Mouse (Mus musculus) kidney, embryonic 16.5 days (tissue): ENCODE measurements at regions not wholly inside any gene's neighbourhood (a gene's known extent, or its start where the extent isn't known, plus 50 kb on each side); places are given as distances from the start of the nearest gene placed in this dataset.

Experiments used
- ATAC-seq: fragments of 200-750 bp; cut with Nextera tagmentation; 2 replicates; pipeline ENCODE4 v1.8.0; 2017; ENCODE audit warnings: moderate TSS enrichment; ENCODE audit not compliant: low FRiP score, low TSS enrichment
- H3K27ac ChIP-seq: fragments of 300-500 bp; sonication (generic); 2 replicates; pipeline ENCODE4 v1.5.1; 2014; ENCODE audit warnings: low read length
- H3K27me3 ChIP-seq: fragments of 300-500 bp; sonication (generic); 2 replicates; pipeline ENCODE4 v1.6.1; 2014; ENCODE audit warnings: low read length, control low read depth, mixed read lengths; ENCODE audit not compliant: insufficient read depth
- H3K36me3 ChIP-seq: fragments of 300-500 bp; sonication (generic); 2 replicates; pipeline ENCODE4 v1.6.1; 2014; ENCODE audit warnings: low read length, control low read depth, mixed read lengths; ENCODE audit not compliant: insufficient read depth
- H3K4me1 ChIP-seq: fragments of 300-500 bp; sonication (generic); 2 replicates; pipeline ENCODE4 v1.6.1; 2014; ENCODE audit warnings: low read length, control low read depth, mixed read lengths; ENCODE audit not compliant: insufficient read depth
- H3K4me2 ChIP-seq: fragments of 300-500 bp; sonication (generic); replicated peaks from 2 replicates; pipeline ENCODE4 v1.6.1; 2014; ENCODE audit warnings: low read depth, low read length
- H3K4me3 ChIP-seq: fragments of 300-500 bp; sonication (generic); 2 replicates; pipeline ENCODE4 v1.5.1; 2014; ENCODE audit warnings: mild to moderate bottlenecking, low read length
- H3K9ac ChIP-seq: fragments of 300-500 bp; sonication (generic); replicated peaks from 2 replicates; pipeline ENCODE4 v1.6.1; 2014; ENCODE audit warnings: low read length
- H3K9me3 ChIP-seq: fragments of 300-500 bp; sonication (generic); 2 replicates; pipeline ENCODE4 v1.6.1; 2016; ENCODE audit warnings: low read length, control low read depth
- WGBS: fragments of 180-500 bp; shearing (Covaris S2); extraction: QIAGEN DNeasy Blood & Tissue Kit; methylation state at CpG from one replicate; pipeline ENCODE4 v1.1.7; 2014; 5-methylcytosine and 5-hydroxymethylcytosine counted together

GRCm38 (mm10) chr17:88116321-88116720 lies 51.2 kb upstream of the Fbxo11 start:
- peaks cover 7% of the 10 kb centered on the region for H3K4me1 ChIP-seq
- H3K4me3 ChIP-seq: no peak overlapping the region
- no peaks in the 10 kb centered on the region for H3K9me3 ChIP-seq
- H3K4me2 ChIP-seq: no peak overlapping the region
- H3K36me3 ChIP-seq: no peaks in the 10 kb centered on the region
- H3K27ac ChIP-seq: no peak overlapping the region
- no peak for ATAC-seq
- 87% methylated on average over 4 of the region's 4 CpGs for WGBS
- no peaks in the 10 kb centered on the region for H3K27me3 ChIP-seq
- H3K9ac ChIP-seq: no peak overlapping the region

GRCm38 (mm10) chr17:88118714-88119113 lies 53.6 kb upstream of the Fbxo11 start:
- H3K4me2 ChIP-seq: no peak overlapping the region
- H3K9me3 ChIP-seq: no peaks in the 10 kb centered on the region
- WGBS: 92% methylated on average over 4 of the region's 4 CpGs
- H3K9ac ChIP-seq: no peak overlapping the region
- H3K27ac ChIP-seq: no peak overlapping the region
- H3K36me3 ChIP-seq: no peaks in the 10 kb centered on the region
- no peak overlapping the region for H3K4me3 ChIP-seq
- no peaks in the 10 kb centered on the region for H3K4me1 ChIP-seq
- no peaks in the 10 kb centered on the region for H3K27me3 ChIP-seq
- no peak for ATAC-seq

- 85% methylated on average over 3 of the region's 3 CpGs for WGBS
These were observed 58.6 kb upstream of the Fbxo11 start for GRCm38 (mm10) chr17:88123711-88124110.

GRCm38 (mm10) chr17:88127126-88127525 lies 62.0 kb upstream of the Fbxo11 start:
- no peak for ATAC-seq
- Histone ChIP-seq H3K9me3 (no peaks in the 10 kb centered on the region), H3K36me3 (no peaks in the 10 kb centered on the region), H3K9ac (no peak overlapping the region), H3K27me3 (no peaks in the 10 kb centered on the region), H3K4me1 (no peaks in the 10 kb centered on the region), H3K4me2 (no peak overlapping the region), H3K27ac (no peak overlapping the region), H3K4me3 (no peak overlapping the region)
- 74% methylated on average over 2 of the region's 2 CpGs for WGBS

More at GRCm38 (mm10) chr17:88123711-88124110, 58.6 kb upstream of the Fbxo11 start:
- H3K4me2 ChIP-seq: no peak overlapping the region
- no peak overlapping the region for H3K9ac ChIP-seq
- no peak for ATAC-seq
- H3K27ac ChIP-seq: no peak overlapping the region
- H3K9me3 ChIP-seq: no peaks in the 10 kb centered on the region
- no peaks in the 10 kb centered on the region for H3K27me3 ChIP-seq
- H3K4me1 ChIP-seq: no peaks in the 10 kb centered on the region
- no peak overlapping the region for H3K4me3 ChIP-seq
- no peaks in the 10 kb centered on the region for H3K36me3 ChIP-seq

- H3K4me3 ChIP-seq: no peak overlapping the region
- no peak overlapping the region for H3K27ac ChIP-seq
- ATAC-seq: no peak
- no peaks in the 10 kb centered on the region for H3K4me1 ChIP-seq
- no peak overlapping the region for H3K9ac ChIP-seq
- no peaks in the 10 kb centered on the region for H3K36me3 ChIP-seq
- WGBS: 32% methylated on average over 4 of the region's 4 CpGs
- H3K27me3 ChIP-seq: no peaks in the 10 kb centered on the region
- H3K4me2 ChIP-seq: no peak overlapping the region
- no peaks in the 10 kb centered on the region for H3K9me3 ChIP-seq
These were observed 66.2 kb upstream of the Fbxo11 start for GRCm38 (mm10) chr17:88131297-88131696.

GRCm38 (mm10) chr17:88131980-88132379 lies 66.9 kb upstream of the Fbxo11 start:
- Histone ChIP-seq H3K36me3 (no peaks in the 10 kb centered on the region), H3K9ac (no peak overlapping the region), H3K27me3 (no peaks in the 10 kb centered on the region), H3K4me1 (no peaks in the 10 kb centered on the region), H3K4me3 (no peak overlapping the region), H3K4me2 (no peak overlapping the region), H3K9me3 (no peaks in the 10 kb centered on the region), H3K27ac (no peak overlapping the region)
- ATAC-seq: no peak
- WGBS: 89% methylated on average over 5 of the region's 5 CpGs

GRCm38 (mm10) chr17:88132601-88133346 lies 67.7 kb upstream of the Fbxo11 start:
- WGBS: 50% methylated on average over 23 of the region's 23 CpGs
- no peak for ATAC-seq
- Histone ChIP-seq H3K27me3 (no peaks in the 10 kb centered on the region), H3K4me1 (no peaks in the 10 kb centered on the region), H3K9ac (no peak overlapping the region), H3K27ac (no peak overlapping the region), H3K9me3 (no peaks in the 10 kb centered on the region), H3K36me3 (no peaks in the 10 kb centered on the region), H3K4me2 (no peak overlapping the region), H3K4me3 (no peak overlapping the region)

GRCm38 (mm10) chr17:88134546-88134945 lies 69.5 kb upstream of the Fbxo11 start:
- ATAC-seq: no peak

GRCm38 (mm10) chr17:88141538-88141937 lies 76.4 kb upstream of the Fbxo11 start:
- ATAC-seq: no peak
- Histone ChIP-seq H3K9ac (no peak overlapping the region), H3K4me1 (no peaks in the 10 kb centered on the region), H3K27ac (no peak overlapping the region), H3K4me2 (peak overlapping the region; percentile 27; the same call in 1 of the 2 replicates), H3K4me3 (no peak overlapping the region), H3K36me3 (no peaks in the 10 kb centered on the region), H3K27me3 (no peaks in the 10 kb centered on the region), H3K9me3 (no peaks in the 10 kb centered on the region)
- WGBS: 39% methylated on average over 12 of the region's 12 CpGs

More at GRCm38 (mm10) chr17:88134546-88134945, 69.5 kb upstream of the Fbxo11 start:
- Histone ChIP-seq H3K4me3 (no peak overlapping the region), H3K9ac (no peak overlapping the region), H3K4me1 (no peaks in the 10 kb centered on the region), H3K27ac (no peak overlapping the region), H3K27me3 (no peaks in the 10 kb centered on the region), H3K9me3 (no peaks in the 10 kb centered on the region), H3K4me2 (no peak overlapping the region), H3K36me3 (no peaks in the 10 kb centered on the region)
- 92% methylated on average over 2 of the region's 2 CpGs for whole genome bisulfite sequencing

GRCm38 (mm10) chr17:88142003-88142402 lies 76.9 kb upstream of the Fbxo11 start:
- Histone ChIP-seq H3K4me3 (no peak overlapping the region), H3K4me1 (no peaks in the 10 kb centered on the region), H3K4me2 (peak overlapping the region; percentile 27; the same call in 1 of the 2 replicates), H3K27ac (no peak overlapping the region), H3K36me3 (no peaks in the 10 kb centered on the region), H3K9ac (no peak overlapping the region), H3K27me3 (no peaks in the 10 kb centered on the region), H3K9me3 (no peaks in the 10 kb centered on the region)
- WGBS: 56% methylated on average over 8 of the region's 8 CpGs
- ATAC-seq: no peak
